Mouse (Mus musculus): Measurements from ENCODE around the gene Clns1a. TPM values are rescaled to one million over a fixed set of nuclear protein-coding genes. Genes with fewer than 3 reads are reported as not detected.

Clns1a gene
- total and polyA plus RNA-seq, 3 experiments: 140 to 305 (median 240) TPM

GRCm38 (mm10) chr7:97764591-97764990 is 68.2 kb downstream of the Clns1a start:
- in situ Hi-C loops (cut with MboI; ENCODE audit: low pct_ligation_motif_present, low pct_unique_long_range_greater_than_20kb, low sequenced_read_pairs): no loop called here
- H3K9ac ChIP-seq (ENCODE audit: insufficient read depth, low read depth): no peak overlapping the region
- TF ChIP-seq ZC3H11A (IDR thresholded peaks at IDR 0.05; ENCODE audit: low read depth, low read length) (no peak), E2F4 (IDR thresholded peaks at IDR 0.05; ENCODE audit: insufficient replicate concordance, low read depth, low read length) (no peak), MXI1 (IDR thresholded peaks at IDR 0.05; ENCODE audit: low read depth, low read length) (no peak), NELFE (IDR thresholded peaks at IDR 0.05; ENCODE audit: low read depth, low read length) (no peak), MAFK (IDR thresholded peaks at IDR 0.05; ENCODE audit: insufficient replicate concordance, low read length) (no peak), CHD2 (IDR thresholded peaks at IDR 0.05; ENCODE audit: low read length) (no peak), UBTF (IDR thresholded peaks at IDR 0.05; ENCODE audit: low read depth, low read length) (no peak), TBP (conservative IDR thresholded peaks at IDR 0.05; ENCODE audit: low read depth, low read length) (no peak), BHLHE40 (IDR thresholded peaks at IDR 0.05; ENCODE audit: low read depth, low read length) (no peak), ETS1 (conservative IDR thresholded peaks at IDR 0.05; ENCODE audit: low read depth, low read length) (no peak), SMC3 (IDR thresholded peaks at IDR 0.05; ENCODE audit: low read depth, low read length) (no peak), PAX5 (IDR thresholded peaks at IDR 0.05; ENCODE audit: low read length) (no peak), MEF2A (IDR thresholded peaks at IDR 0.05; ENCODE audit: borderline replicate concordance, low read depth, low read length) (no peak), JUND (conservative IDR thresholded peaks at IDR 0.05; ENCODE audit: low read depth, low read length) (no peak), EP300 (IDR thresholded peaks at IDR 0.05; ENCODE audit: low read length) (no peak), POLR2A (IDR thresholded peaks at IDR 0.05; ENCODE audit: low read depth, low read length) (no peak), GABPA (IDR thresholded peaks at IDR 0.05; ENCODE audit: insufficient replicate concordance, low read depth, low read length) (no peak), ZMIZ1 (IDR thresholded peaks at IDR 0.05; ENCODE audit: low read depth, low read length) (no peak), USF2 (conservative IDR thresholded peaks at IDR 0.05; ENCODE audit: low read depth, low read length) (no peak)
- DNase-seq (ENCODE audit: extremely low read depth): no peak
- no peak overlapping the region for H3K27ac ChIP-seq (ENCODE audit: insufficient read depth, low read depth)
- H3K4me2 ChIP-seq (ENCODE audit: insufficient read depth, low read depth, poor library complexity, severe bottlenecking): no peak overlapping the region
- no peaks in the 10 kb centered on the region for H3K27me3 ChIP-seq (replicated peaks)
- dilution Hi-C loops (cut with MboI; ENCODE audit: extremely low pct_ligation_motif_present, extremely low pct_unique_long_range_greater_than_20kb, low sequenced_read_pairs): no loop called here
- H3K4me1 ChIP-seq (ENCODE audit: control insufficient read depth in 1 of 2, insufficient read depth in 2 of 2): peaks cover 4 to 5% of the 10 kb centered on the region in 2 experiments; a peak in 3 of 4 replicates
- no peaks in the 10 kb centered on the region for H3K9me3 ChIP-seq (replicated peaks; ENCODE audit: low read length)
- no peaks in the 10 kb centered on the region for H3K79me2 ChIP-seq (replicated peaks; ENCODE audit: control insufficient read depth, extremely low read depth, insufficient read depth, poor library complexity, severe bottlenecking)
- H3K36me3 ChIP-seq (replicated peaks in 1 of 2; ENCODE audit: control insufficient read depth in 1 of 2, insufficient read depth in 1 of 2, low read length in 1 of 2): no peaks in the 10 kb centered on the region
- no peak overlapping the region for H3K4me3 ChIP-seq (replicated peaks in 1 of 3; ENCODE audit: low read depth in 2 of 3, low read length in 2 of 3, poor library complexity in 1 of 3)

- no peak overlapping the region for H3K4me2 ChIP-seq (ENCODE audit: insufficient read depth, low read depth, poor library complexity, severe bottlenecking)
Measured at GRCm38 (mm10) chr7:97765181-97765962, 68.9 kb downstream of the Clns1a start.

More at GRCm38 (mm10) chr7:97765181-97765962, 68.9 kb downstream of the Clns1a start:
- H3K36me3 ChIP-seq (replicated peaks in 1 of 2; ENCODE audit: control insufficient read depth in 1 of 2, insufficient read depth in 1 of 2, low read length in 1 of 2): no peaks in the 10 kb centered on the region
- no peaks in the 10 kb centered on the region for H3K27me3 ChIP-seq (replicated peaks)
- in situ Hi-C loops (cut with MboI; ENCODE audit: low pct_ligation_motif_present, low pct_unique_long_range_greater_than_20kb, low sequenced_read_pairs) (no loop called here), dilution Hi-C loops (cut with MboI; ENCODE audit: extremely low pct_ligation_motif_present, extremely low pct_unique_long_range_greater_than_20kb, low sequenced_read_pairs) (no loop called here)
- no peak for TF ChIP-seq ZKSCAN1 (IDR thresholded peaks at IDR 0.05; ENCODE audit: borderline replicate concordance, low read depth, low read length)
- TF ChIP-seq EP300 (IDR thresholded peaks at IDR 0.05; ENCODE audit: low read length): no peak
- no peak for TF ChIP-seq NRF1 (IDR thresholded peaks at IDR 0.05; ENCODE audit: low read depth, low read length)
- TF ChIP-seq HCFC1 (IDR thresholded peaks at IDR 0.05; ENCODE audit: low read depth, low read length): no peak
- TF ChIP-seq ELF1 (IDR thresholded peaks at IDR 0.05; ENCODE audit: low read depth, low read length): no peak
- no peak for TF ChIP-seq TCF12 (IDR thresholded peaks at IDR 0.05; ENCODE audit: low read depth, low read length)
- TF ChIP-seq RAD21 (IDR thresholded peaks at IDR 0.05; ENCODE audit: low read depth, low read length): no peak
- no peak for TF ChIP-seq SMC3 (IDR thresholded peaks at IDR 0.05; ENCODE audit: low read depth, low read length)
- TF ChIP-seq UBTF (IDR thresholded peaks at IDR 0.05; ENCODE audit: low read depth, low read length): no peak
- no peak for TF ChIP-seq CHD2 (IDR thresholded peaks at IDR 0.05; ENCODE audit: low read length)
- no peak for TF ChIP-seq MEF2A (IDR thresholded peaks at IDR 0.05; ENCODE audit: borderline replicate concordance, low read depth, low read length)
- no peak for TF ChIP-seq POLR2A (IDR thresholded peaks at IDR 0.05; ENCODE audit: low read depth, low read length)
- no peak for TF ChIP-seq CTCF (conservative IDR thresholded peaks at IDR 0.05 in 1 of 2, IDR thresholded peaks at IDR 0.05 in 1 of 2; ENCODE audit: low read depth in 2 of 2, low read length in 2 of 2)
- no peak for TF ChIP-seq GABPA (IDR thresholded peaks at IDR 0.05; ENCODE audit: insufficient replicate concordance, low read depth, low read length)
- TF ChIP-seq PAX5 (IDR thresholded peaks at IDR 0.05; ENCODE audit: low read length): no peak
- no peak for TF ChIP-seq JUN (IDR thresholded peaks at IDR 0.05; ENCODE audit: insufficient read depth, low read depth, low read length)
- TF ChIP-seq USF1 (IDR thresholded peaks at IDR 0.05; ENCODE audit: low read depth, low read length): no peak
- TF ChIP-seq CHD1 (IDR thresholded peaks at IDR 0.05; ENCODE audit: low read depth, low read length): no peak
- TF ChIP-seq KAT2A (IDR thresholded peaks at IDR 0.05; ENCODE audit: insufficient replicate concordance, low read length): no peak
- TF ChIP-seq ZC3H11A (IDR thresholded peaks at IDR 0.05; ENCODE audit: low read depth, low read length): no peak
- no peaks in the 10 kb centered on the region for H3K9me3 ChIP-seq (replicated peaks; ENCODE audit: low read length)
- H3K4me3 ChIP-seq (replicated peaks in 1 of 3; ENCODE audit: low read depth in 2 of 3, low read length in 2 of 3, poor library complexity in 1 of 3): no peak overlapping the region
- peaks cover 4 to 5% of the 10 kb centered on the region in 2 experiments; a peak in 3 of 4 replicates for H3K4me1 ChIP-seq (ENCODE audit: control insufficient read depth in 1 of 2, insufficient read depth in 2 of 2)
- H3K9ac ChIP-seq (ENCODE audit: insufficient read depth, low read depth): no peak overlapping the region
- no peak overlapping the region for H3K27ac ChIP-seq (ENCODE audit: insufficient read depth, low read depth)
- DNase-seq (ENCODE audit: extremely low read depth): no peak
- no peaks in the 10 kb centered on the region for H3K79me2 ChIP-seq (replicated peaks; ENCODE audit: control insufficient read depth, extremely low read depth, insufficient read depth, poor library complexity, severe bottlenecking)

Data from CH12.LX (cell line).